Mouse (Mus musculus) heart, embryonic 11.5 days (tissue): ENCODE measurements around the gene Cyp4f40. TPM values are rescaled to one million over a fixed set of nuclear protein-coding genes. Genes with fewer than 3 reads are reported as not detected.

Source experiments
- polyA plus RNA-seq: library from polyadenylated mRNA; unstranded; fragments of >200 nt; fragmentation: Nextera tagmentation; extraction: Ambion mirVana; gene quantifications from 2 replicates; pipeline ENCODE4 v1.2.1, GENCODE M21; 2014

The Cyp4f40 gene
- polyA plus RNA-seq, 1 experiment from 2014 or later = not detected

Other genes with a start within 250 kb of the Cyp4f40 start
- gene Pglyrp2, start 234.7 kb upstream of the Cyp4f40 start, polyA plus RNA-seq = 0.34 TPM in 1 of 2 replicates, not detected in the other
- not detected in 2 replicates for gene Cyp4f39, start 206.2 kb upstream of the Cyp4f40 start, polyA plus RNA-seq
- 4.6 and 5.1 TPM in 2 replicates for gene Cyp4f17, start 152.8 kb upstream of the Cyp4f40 start, polyA plus RNA-seq
- 12.6 and 15.9 TPM in 2 replicates for gene Cyp4f16, start 122.3 kb upstream of the Cyp4f40 start, polyA plus RNA-seq
- not detected in 2 replicates for gene Cyp4f37, start 37.6 kb upstream of the Cyp4f40 start, polyA plus RNA-seq
- 0.19 TPM in 1 of 2 replicates, not detected in the other for gene Cyp4f15, start 26.7 kb downstream of the Cyp4f40 start, polyA plus RNA-seq
- gene Zfp871, start 129.4 kb downstream of the Cyp4f40 start, polyA plus RNA-seq = 26.7 and 35.0 TPM in 2 replicates
- 1.00 and 2.1 TPM in 2 replicates for gene Zfp811, start 151.0 kb downstream of the Cyp4f40 start, polyA plus RNA-seq
- 8.0 and 10.5 TPM in 2 replicates for gene Zfp799, start 171.4 kb downstream of the Cyp4f40 start, polyA plus RNA-seq
- gene Zfp870, start 232.7 kb downstream of the Cyp4f40 start, polyA plus RNA-seq = 4.8 and 5.9 TPM in 2 replicates